12 mouse cellular contexts compared by ENCODE assay signal in the genomic region with DNA sequence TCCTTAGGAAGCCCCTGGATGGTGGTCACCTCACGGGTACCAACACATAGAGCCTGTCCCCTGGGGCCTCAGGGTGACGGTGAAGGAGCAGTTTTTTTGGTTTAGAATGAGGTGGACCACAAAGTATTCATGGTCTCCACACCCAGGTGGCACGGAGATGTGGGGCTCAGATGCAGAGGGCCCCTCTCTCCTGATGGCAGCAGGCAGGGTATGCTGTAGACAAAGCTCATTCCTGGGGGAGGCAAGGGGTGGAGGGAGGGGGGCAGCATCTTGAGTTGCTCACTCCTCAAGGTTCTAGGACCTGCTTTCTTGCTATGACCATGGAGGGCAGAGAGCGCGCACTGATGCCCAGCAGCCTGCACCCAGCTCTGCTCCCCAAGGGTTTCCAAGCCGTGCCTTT. TPM values are rescaled to one million over a fixed set of nuclear protein-coding genes. Genes with fewer than 3 reads are reported as not detected.
A peak's percentile ranks its signal among the peaks of the same experiment; 100 is the strongest.
DNase-seq lines count a peak whose midpoint lies in the region; ATAC-seq and TF ChIP-seq lines count a peak whose summit lies in the region.
"Had no signal": no experiment of that assay in that cellular context is flagged by ENCODE, and none has a peak within 500 bp of the region (broad histone marks: within the 10 kb centered on the region; RNA-seq: fewer than 3 reads in every experiment).

No protein-coding gene starts in this region.

- H3K36me3 ChIP-seq in heart, embryonic 15.5 days, result no peaks in the 10 kb centered on the region; the same call in 1 of the 2 replicates
- H3K36me3 ChIP-seq in heart, adult 2 months (ENCODE audit: control insufficient read depth, insufficient read depth, low read length), result no peaks in the 10 kb centered on the region
- H3K36me3 ChIP-seq in CH12.LX (replicated peaks in 1 of 2; ENCODE audit: control insufficient read depth in 1 of 2, insufficient read depth in 1 of 2, low read length in 1 of 2), result peaks cover 0 to 3% of the 10 kb centered on the region in 2 experiments
- H3K36me3 ChIP-seq in splenic B cell, adult 2 months (ENCODE audit: control insufficient read depth, insufficient read depth, low read length, poor library complexity, severe bottlenecking), result no peaks in the 10 kb centered on the region

- peak overlapping the region; percentile 27; the same call in 1 of the 2 replicates for H3K4me3 ChIP-seq in heart, embryonic 15.5 days
- no peak overlapping the region for H3K4me3 ChIP-seq in heart, adult 2 months
- peak overlapping the region in 2 of 3 experiments; percentile 48 to 54 for H3K4me3 ChIP-seq in CH12.LX (replicated peaks in 1 of 3; ENCODE audit: low read depth in 2 of 3, low read length in 2 of 3, poor library complexity in 1 of 3)
- H3K4me3 ChIP-seq: erythroblast, embryonic 14.5 days; hindbrain, embryonic 13.5 days had no signal

- no peak for TF ChIP-seq POLR2A in heart, adult 2 months (IDR thresholded peaks at IDR 0.05; ENCODE audit: insufficient read depth, low read depth, low read length)
- TF ChIP-seq POLR2A in CH12.LX (IDR thresholded peaks at IDR 0.05; ENCODE audit: low read depth, low read length), result no peak

- DNase-seq in heart, adult 2 months, result no peak
- DNase-seq in A20 (ENCODE audit: low read depth, low spot score), result peak; percentile 76
- DNase-seq in CH12.LX (ENCODE audit: extremely low read depth), result peak; percentile 30
- peak; percentile 47 for DNase-seq in splenic B cell, adult 2 months (ENCODE audit: low read depth, low spot score)
- DNase-seq in cerebellum, adult 11 months, result no peak
- no peak for DNase-seq in adipocyte (ENCODE audit: low spot score)

- no peak overlapping the region for H3K9ac ChIP-seq in heart, embryonic 15.5 days
- H3K9ac ChIP-seq in heart, adult 2 months (ENCODE audit: low read depth, low read length), result no peak overlapping the region
- peak overlapping the region; percentile 40 for H3K9ac ChIP-seq in CH12.LX (ENCODE audit: insufficient read depth, low read depth)

- no peak for ATAC-seq in heart, embryonic 15.5 days (replicated peaks; ENCODE audit: insufficient number of reproducible peaks, insufficient read depth, low FRiP score, low read depth)
- ATAC-seq: Patski had no signal

- H3K9me3 ChIP-seq in heart, embryonic 15.5 days (replicated peaks), result no peaks in the 10 kb centered on the region
- H3K9me3 ChIP-seq in CH12.LX (replicated peaks; ENCODE audit: low read length), result peaks cover 6% of the 10 kb centered on the region
- H3K9me3 ChIP-seq: hindbrain, embryonic 13.5 days had no signal

- no peaks in the 10 kb centered on the region for H3K79me2 ChIP-seq in heart, adult 2 months (replicated peaks; ENCODE audit: control insufficient read depth, insufficient read depth, low read length)
- H3K79me2 ChIP-seq in CH12.LX (replicated peaks; ENCODE audit: control insufficient read depth, extremely low read depth, insufficient read depth, poor library complexity, severe bottlenecking), result no peaks in the 10 kb centered on the region

- H3K4me1 ChIP-seq in heart, embryonic 15.5 days (replicated peaks), result peaks cover 31% of the 10 kb centered on the region
- H3K4me1 ChIP-seq in heart, adult 2 months (ENCODE audit: control insufficient read depth, insufficient read depth, low read length), result peaks cover 4% of the 10 kb centered on the region
- peaks cover 37 to 69% of the 10 kb centered on the region in 2 experiments for H3K4me1 ChIP-seq in CH12.LX (ENCODE audit: control insufficient read depth in 1 of 2, insufficient read depth in 2 of 2)

- TF ChIP-seq RAD21 in CH12.LX (IDR thresholded peaks at IDR 0.05; ENCODE audit: low read depth, low read length), result no peak

- intact Hi-C loops in heart, adult 2 months (cut with DNase I), result no loop called here

- no peak overlapping the region for H3K27ac ChIP-seq in heart, embryonic 15.5 days
- no peak overlapping the region for H3K27ac ChIP-seq in heart, adult 2 months
- no peak overlapping the region for H3K27ac ChIP-seq in CH12.LX (ENCODE audit: insufficient read depth, low read depth)
- H3K27ac ChIP-seq: hindbrain, embryonic 13.5 days had no signal

- in situ Hi-C loops in CH12.LX (cut with MboI; ENCODE audit: low pct_ligation_motif_present, low pct_unique_long_range_greater_than_20kb, low sequenced_read_pairs), result no loop called here

- TF ChIP-seq EP300 in heart, adult 2 months (IDR thresholded peaks at IDR 0.05; ENCODE audit: insufficient read depth, low read depth, low read length), result no peak
- no peak for TF ChIP-seq EP300 in CH12.LX (IDR thresholded peaks at IDR 0.05; ENCODE audit: low read length)

- dilution Hi-C loops in CH12.LX (cut with MboI; ENCODE audit: extremely low pct_ligation_motif_present, extremely low pct_unique_long_range_greater_than_20kb, low sequenced_read_pairs), result no loop called here

- no peak for TF ChIP-seq CTCF in heart, adult 2 months (IDR thresholded peaks at IDR 0.05)
- no peak for TF ChIP-seq CTCF in CH12.LX (conservative IDR thresholded peaks at IDR 0.05 in 1 of 2, IDR thresholded peaks at IDR 0.05 in 1 of 2; ENCODE audit: low read depth in 2 of 2, low read length in 2 of 2)

- H3K4me2 ChIP-seq in heart, embryonic 15.5 days, result peak overlapping the region; percentile 61
- peak overlapping the region; percentile 73 for H3K4me2 ChIP-seq in CH12.LX (ENCODE audit: insufficient read depth, low read depth, poor library complexity, severe bottlenecking)
- H3K4me2 ChIP-seq: hindbrain, embryonic 13.5 days had no signal

- WGBS in heart, embryonic 15.5 days, result 57% methylated on average over 6 of the region's 6 CpGs
- WGBS in heart, adult 2 months, result 67% methylated on average over 6 of the region's 6 CpGs

- H3K27me3 ChIP-seq in heart, embryonic 15.5 days, result peaks cover 44% of the 10 kb centered on the region
- H3K27me3 ChIP-seq in heart, adult 2 months (ENCODE audit: control insufficient read depth, insufficient read depth, low read length), result no peaks in the 10 kb centered on the region
- H3K27me3 ChIP-seq in CH12.LX (replicated peaks), result no peaks in the 10 kb centered on the region
- H3K27me3 ChIP-seq in splenic B cell, adult 2 months (ENCODE audit: control insufficient read depth, insufficient read depth, low read length, poor library complexity, severe bottlenecking), result no peaks in the 10 kb centered on the region
- H3K27me3 ChIP-seq: Patski had no signal

TF ChIP-seq in CH12.LX, 34 proteins besides CTCF, POLR2A, EP300 and RAD21:
- TF ChIP-seq ZMIZ1 (IDR thresholded peaks at IDR 0.05; ENCODE audit: low read depth, low read length) (no peak), ETS1 (conservative IDR thresholded peaks at IDR 0.05; ENCODE audit: low read depth, low read length) (peak; percentile 19; the same call in 1 of the 2 replicates), MEF2A (IDR thresholded peaks at IDR 0.05; ENCODE audit: borderline replicate concordance, low read depth, low read length) (peak; percentile 10; the same call in 1 of the 2 replicates), MYC (IDR thresholded peaks at IDR 0.05; ENCODE audit: low read depth, low read length) (no peak), ZC3H11A (IDR thresholded peaks at IDR 0.05; ENCODE audit: low read depth, low read length) (no peak), USF2 (conservative IDR thresholded peaks at IDR 0.05; ENCODE audit: low read depth, low read length) (no peak), CHD2 (IDR thresholded peaks at IDR 0.05; ENCODE audit: low read length) (peak; percentile 11; the same call in 1 of the 2 replicates), BHLHE40 (IDR thresholded peaks at IDR 0.05; ENCODE audit: low read depth, low read length) (peak; percentile 3; the same call in 1 of the 2 replicates), IRF4 (IDR thresholded peaks at IDR 0.05; ENCODE audit: low read depth, low read length) (0 out of 2 replicates have a peak, but pooled peaks have one; percentile 10), TCF12 (IDR thresholded peaks at IDR 0.05; ENCODE audit: low read depth, low read length) (peak; percentile 39; the same call in 1 of the 2 replicates), ZNF384 (IDR thresholded peaks at IDR 0.05; ENCODE audit: low read depth, low read length) (peak; percentile 42)

RNA-seq across cellular contexts. Expression of a gene that starts 6.0 kb away (rescaled TPM):
- 3.8 and 6.9 TPM in 2 replicates for polyA plus RNA-seq in heart, embryonic 15.5 days (2015; fragmentation: Nextera tagmentation; extraction: Ambion mirVana)
- total RNA-seq in heart, adult 2 months (2021), result under 1 TPM; 0.66 to 0.70 TPM
- polyA plus RNA-seq in heart, adult 2 months (2012; rRNA removed), result 2.4 and 2.8 TPM in 2 replicates
- total RNA-seq in CH12.LX (2012; rRNA removed), result 28.2 and 28.5 TPM in 2 replicates
- 32.2 and 33.1 TPM in 2 replicates for total RNA-seq in CH12.LX (2014; rRNA removed)
- polyA plus RNA-seq in CH12.LX (2012; ENCODE audit: insufficient read length, low read depth), result 36.1 and 45.5 TPM in 2 replicates
- polyA plus RNA-seq: erythroblast, embryonic 14.5 days had no signal

RNA-seq across cellular contexts. Expression of a gene that starts 15.7 kb away (rescaled TPM):
- 0.88 and 2.2 TPM in 2 replicates for polyA plus RNA-seq in heart, embryonic 15.5 days (2015; fragmentation: Nextera tagmentation; extraction: Ambion mirVana)
- total RNA-seq in heart, adult 2 months (2021), result 1 to 10 TPM; 4.5 to 5.5 TPM
- 6.6 and 8.5 TPM in 2 replicates for polyA plus RNA-seq in heart, adult 2 months (2012; rRNA removed)
- total RNA-seq in CH12.LX (2012; rRNA removed) (0.04 and 0.08 TPM in 2 replicates), CH12.LX (2014; rRNA removed) (not detected in 2 replicates)
- polyA plus RNA-seq in CH12.LX (2012; ENCODE audit: insufficient read length, low read depth), result 0.16 TPM in 1 of 2 replicates, not detected in the other

RNA-seq across cellular contexts. Expression of a gene that starts 20.8 kb away (rescaled TPM):
- 5.8 and 8.5 TPM in 2 replicates for polyA plus RNA-seq in heart, embryonic 15.5 days (2015; fragmentation: Nextera tagmentation; extraction: Ambion mirVana)
- total RNA-seq in heart, adult 2 months (2021), result 1 to 10 TPM; 5.9 to 6.1 TPM
- 10.0 and 10.5 TPM in 2 replicates for polyA plus RNA-seq in heart, adult 2 months (2012; rRNA removed)
- total RNA-seq in CH12.LX (2012; rRNA removed) (0.46 and 0.55 TPM in 2 replicates), CH12.LX (2014; rRNA removed) (0.12 TPM in 1 of 2 replicates, not detected in the other)
- 0.36 and 0.59 TPM in 2 replicates for polyA plus RNA-seq in CH12.LX (2012; ENCODE audit: insufficient read length, low read depth)

RNA-seq across cellular contexts. Expression of a gene that starts 24.5 kb away (rescaled TPM):
- 601 and 668 TPM in 2 replicates for polyA plus RNA-seq in heart, embryonic 15.5 days (2015; fragmentation: Nextera tagmentation; extraction: Ambion mirVana)
- 100 to 1,000 TPM; 505 to 604 TPM for total RNA-seq in heart, adult 2 months (2021)
- polyA plus RNA-seq in heart, adult 2 months (2012; rRNA removed), result 348 and 422 TPM in 2 replicates
- total RNA-seq in CH12.LX (2012; rRNA removed), result 5,182 and 5,259 TPM in 2 replicates
- total RNA-seq in CH12.LX (2014; rRNA removed), result 3,446 and 3,465 TPM in 2 replicates
- polyA plus RNA-seq in CH12.LX (2012; ENCODE audit: insufficient read length, low read depth), result 2,949 and 3,228 TPM in 2 replicates

RNA-seq across cellular contexts. Expression of a gene that starts 51.3 kb away (rescaled TPM):
- 0.78 and 1.0 TPM in 2 replicates for polyA plus RNA-seq in heart, embryonic 15.5 days (2015; fragmentation: Nextera tagmentation; extraction: Ambion mirVana)
- under 1 TPM; 0.10 to 0.20 TPM for total RNA-seq in heart, adult 2 months (2021)
- polyA plus RNA-seq in heart, adult 2 months (2012; rRNA removed), result 0.09 and 0.35 TPM in 2 replicates
- total RNA-seq in CH12.LX (2012; rRNA removed) (not detected in 2 replicates), CH12.LX (2014; rRNA removed) (not detected in 2 replicates)
- 0.07 and 0.11 TPM in 2 replicates for polyA plus RNA-seq in CH12.LX (2012; ENCODE audit: insufficient read length, low read depth)
- total RNA-seq: granulocyte monocyte progenitor cell, adult 5-6 weeks; liver, adult 2 months had no signal
- polyA plus RNA-seq: erythroblast, embryonic 14.5 days; liver, adult 2 months had no signal

Comparison
In these comparisons a context has a peak if more than half of its experiments do, and no peak if none do; other contexts are left out.
1. DNase-seq: peak in A20 (single experiment), CH12.LX (single experiment) and splenic B cell, adult 2 months (single experiment); none in heart, adult 2 months (0 of 2), cerebellum, adult 11 months (single experiment) and adipocyte (single experiment).